Mouse (Mus musculus): Measurements from ENCODE around the gene Sik3. TPM values are rescaled to one million over a fixed set of nuclear protein-coding genes. Genes with fewer than 3 reads are reported as not detected.

Gene Sik3
- polyA plus RNA-seq, 2 experiments from 2014 or later, result 12.8 to 16.0 TPM

Other genes starting within 250 kb of the Sik3 start
- gene Cep164, start 184.1 kb upstream of the Sik3 start, polyA plus RNA-seq (2017; shearing (Covaris generic)), result 10 to 100 TPM in 1 of 2 experiments, 1 to 10 TPM in 1; 5.0 to 14.4 TPM
- gene Bace1, start 174.2 kb upstream of the Sik3 start, polyA plus RNA-seq (2017; shearing (Covaris generic)), result 10 to 100 TPM; 11.3 to 15.6 TPM
- 10 to 100 TPM; 18.3 to 38.1 TPM for gene Pcsk7, start 106.3 kb upstream of the Sik3 start, polyA plus RNA-seq (2017; shearing (Covaris generic))
- 10 to 100 TPM; 32.7 to 34.0 TPM for gene Rnf214, start 105.9 kb upstream of the Sik3 start, polyA plus RNA-seq (2017; shearing (Covaris generic))
- 1 to 10 TPM; 1.1 to 1.6 TPM for gene Tagln, start 76.8 kb upstream of the Sik3 start, polyA plus RNA-seq (2017; shearing (Covaris generic))
- 10 to 100 TPM; 40.5 to 47.2 TPM for gene Sidt2, start 57.6 kb upstream of the Sik3 start, polyA plus RNA-seq (2017; shearing (Covaris generic))
- gene Pafah1b2, start 130 bp upstream of the Sik3 start, polyA plus RNA-seq (2017; shearing (Covaris generic)), result 10 to 100 TPM; 64.2 to 72.1 TPM
- gene Apoa1, start 215.8 kb downstream of the Sik3 start, polyA plus RNA-seq (2017; shearing (Covaris generic)), result not detected
- gene Apoc3, start 222.8 kb downstream of the Sik3 start, polyA plus RNA-seq (2017; shearing (Covaris generic)), result not detected
- not detected for gene Apoa4, start 227.9 kb downstream of the Sik3 start, polyA plus RNA-seq (2017; shearing (Covaris generic))

Measured in CD4-positive, CD25-positive, alpha-beta regulatory T cell, adult 4 months (primary cell).